Mouse (Mus musculus) adipocyte (in vitro differentiated cells): ENCODE measurements at regions not wholly inside any gene's neighbourhood (a gene's known extent, or its start where the extent isn't known, plus 50 kb on each side); places are given as distances from the start of the nearest gene placed in this dataset.

Experiments
- DNase-seq: peaks from one replicate; pipeline ENCODE4 v3.0.0-alpha.2; 2016; ENCODE audit warnings: low spot score

- DNase-seq = no peak
Measured at GRCm38 (mm10) chr12:10572378-10572650, 181.7 kb downstream of the Rdh14 start.

- no peak for DNase-seq
Measured at GRCm38 (mm10) chr12:10573381-10573780, 182.8 kb downstream of the Rdh14 start.

GRCm38 (mm10) chr12:10582840-10583614 lies 192.5 kb downstream of the Rdh14 start:
- DNase-seq = no peak

GRCm38 (mm10) chr12:10584026-10584425 lies 193.5 kb downstream of the Rdh14 start:
- no peak for DNase-seq

GRCm38 (mm10) chr12:10589537-10589936 lies 199.0 kb downstream of the Rdh14 start:
- DNase-seq = peak; percentile 81

- peak; percentile 61 for DNase-seq
Measured at GRCm38 (mm10) chr12:10597976-10598746, 207.6 kb downstream of the Rdh14 start.

- no peak for DNase-seq
Measured at GRCm38 (mm10) chr12:10600111-10600510, 209.5 kb downstream of the Rdh14 start.

- DNase-seq = no peak
Measured at GRCm38 (mm10) chr12:10618319-10618718, 227.7 kb downstream of the Rdh14 start.

- DNase-seq = no peak
Measured at GRCm38 (mm10) chr12:10620541-10620940, 230.0 kb downstream of the Rdh14 start.

GRCm38 (mm10) chr12:10638591-10638990 lies 248.0 kb downstream of the Rdh14 start:
- DNase-seq = no peak

GRCm38 (mm10) chr12:10654466-10655184 lies 264.1 kb downstream of the Rdh14 start:
- no peak for DNase-seq

GRCm38 (mm10) chr12:10655185-10655544 lies 264.6 kb downstream of the Rdh14 start:
- DNase-seq = no peak

GRCm38 (mm10) chr12:10658826-10659225 lies 268.3 kb downstream of the Rdh14 start:
- DNase-seq = no peak

- DNase-seq = no peak
Measured at GRCm38 (mm10) chr12:10686747-10687146, 296.2 kb downstream of the Rdh14 start.
